Mouse (Mus musculus) skeletal muscle tissue, adult 2 months (tissue): Measurements from ENCODE around the gene Rapgef5.

ENCODE experiments used
- DNase-seq: peaks from one replicate; pipeline ENCODE4 v3.0.0-alpha.2; 2012; ENCODE audit warnings: low read depth, low spot score

Gene Rapgef5

DNA sequence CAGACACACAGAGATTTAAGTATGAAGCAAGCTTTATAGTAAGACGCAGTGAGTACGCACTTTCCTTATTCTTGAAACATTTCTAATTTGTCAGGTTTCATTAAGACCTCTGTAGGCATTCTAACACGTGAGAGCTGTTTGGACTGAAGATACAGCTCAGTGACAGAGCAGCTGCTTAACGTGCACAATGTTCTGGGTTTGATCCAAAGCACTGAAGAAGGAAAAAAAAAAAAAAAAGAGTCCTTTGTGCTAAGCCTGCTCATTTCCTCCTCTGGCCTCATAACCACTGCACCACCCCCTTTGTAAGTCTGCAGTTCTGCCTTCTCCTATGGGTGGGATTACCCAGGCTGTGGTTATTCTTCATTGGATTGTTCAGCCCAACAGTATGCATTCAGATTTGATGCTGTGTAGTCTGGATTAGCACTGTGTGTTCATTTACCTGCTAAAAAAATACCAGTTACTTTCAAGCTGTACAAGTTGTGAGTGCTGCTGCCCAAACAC, 103.3 kb downstream of the Rapgef5 start:
- no peak for DNase-seq

DNA sequence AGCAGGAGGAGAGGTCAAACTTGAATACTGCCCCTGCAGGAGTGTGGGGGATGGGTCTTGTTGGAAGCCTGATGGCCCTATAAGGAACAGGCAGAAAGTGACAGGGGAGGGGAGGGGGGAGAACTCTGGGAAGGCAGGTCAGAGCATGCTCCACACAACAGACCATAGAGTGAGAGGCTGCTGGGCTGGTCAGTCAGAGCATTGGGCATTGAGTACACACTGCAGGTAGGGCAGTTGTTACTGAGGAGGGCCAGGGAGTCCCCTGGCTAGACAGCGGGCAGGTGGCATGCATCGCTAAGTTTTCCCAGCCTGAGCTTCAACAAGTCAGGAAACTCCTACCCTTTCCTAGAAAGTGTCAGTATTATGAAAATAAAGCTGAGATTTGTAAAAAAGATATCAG, 106.7 kb downstream of the Rapgef5 start:
- no peak for DNase-seq

DNA sequence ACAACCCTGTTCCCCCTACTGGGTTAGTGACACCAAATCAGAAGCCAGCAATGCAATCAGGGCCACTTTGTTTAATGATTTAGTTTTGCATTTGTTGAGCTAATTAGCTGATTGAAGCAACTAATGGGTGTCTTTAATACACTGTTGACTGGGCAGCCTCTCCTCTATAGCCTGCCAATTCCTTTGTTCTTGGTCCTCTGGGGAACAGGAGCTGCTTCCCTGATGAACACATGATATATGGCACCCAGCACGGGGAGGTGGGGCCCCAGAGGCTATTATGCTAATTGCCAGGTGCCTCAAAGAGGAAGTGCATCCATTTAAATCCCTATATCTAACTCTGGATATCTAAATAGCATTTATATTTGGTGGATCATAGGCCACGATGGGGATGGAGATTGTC, 111.0 kb downstream of the Rapgef5 start:
- DNase-seq = no peak

DNA sequence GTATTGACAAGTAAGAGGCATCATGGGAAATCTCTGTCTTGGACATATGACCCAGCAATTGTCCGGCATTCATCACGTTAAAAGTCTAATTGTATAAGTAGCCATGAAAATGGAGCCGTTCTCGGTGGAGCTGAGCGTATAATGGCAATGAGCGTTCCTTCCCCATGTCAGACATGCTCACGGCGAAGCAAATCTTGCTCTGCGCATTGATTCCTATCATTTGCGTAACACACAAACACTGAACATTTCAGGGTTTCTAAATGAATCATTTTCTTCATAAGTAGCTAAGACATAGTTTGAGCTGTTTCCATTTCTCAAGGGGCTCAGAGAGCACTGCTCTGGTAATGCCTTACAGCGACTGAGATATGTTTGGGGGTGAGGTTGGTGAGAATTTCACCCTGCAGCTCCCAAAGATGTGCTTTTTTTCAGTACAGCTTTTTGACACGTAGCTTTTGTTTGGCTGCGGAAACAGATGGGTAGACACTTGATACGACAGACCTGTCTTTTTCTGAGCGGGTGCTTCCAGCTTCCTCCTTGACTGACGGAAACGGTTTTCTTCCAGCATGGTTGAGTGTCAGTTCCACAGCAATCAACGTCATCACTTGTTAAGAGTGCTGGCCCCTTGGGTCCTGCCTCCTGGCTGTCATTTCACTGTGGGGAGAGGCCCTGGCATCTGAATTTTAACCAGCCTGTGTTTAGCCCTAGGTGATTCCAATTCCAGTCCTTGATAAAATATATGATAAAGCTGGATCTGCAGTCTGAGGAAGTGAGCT, 112.2 kb downstream of the Rapgef5 start:
- no peak for DNase-seq

DNA sequence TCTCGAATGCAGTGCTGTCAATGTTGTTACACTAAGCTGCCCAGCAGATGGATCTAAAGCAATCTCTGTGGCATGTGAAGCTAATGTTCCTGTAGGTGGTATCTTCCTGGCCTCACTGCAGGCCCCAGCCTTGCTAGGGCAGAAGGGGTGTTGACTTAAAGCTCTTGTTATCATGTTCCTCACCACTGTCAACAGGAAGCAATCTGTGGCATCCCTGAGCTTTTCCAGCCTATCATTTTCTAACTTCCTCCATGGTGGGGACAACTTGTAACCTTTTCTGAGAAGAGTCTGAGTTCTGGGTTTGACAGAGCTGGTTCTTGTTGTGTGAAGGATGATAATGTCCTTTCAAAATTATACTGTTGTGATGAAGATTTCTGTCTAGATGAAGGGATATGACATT, 115.9 kb downstream of the Rapgef5 start:
- DNase-seq = no peak

DNA sequence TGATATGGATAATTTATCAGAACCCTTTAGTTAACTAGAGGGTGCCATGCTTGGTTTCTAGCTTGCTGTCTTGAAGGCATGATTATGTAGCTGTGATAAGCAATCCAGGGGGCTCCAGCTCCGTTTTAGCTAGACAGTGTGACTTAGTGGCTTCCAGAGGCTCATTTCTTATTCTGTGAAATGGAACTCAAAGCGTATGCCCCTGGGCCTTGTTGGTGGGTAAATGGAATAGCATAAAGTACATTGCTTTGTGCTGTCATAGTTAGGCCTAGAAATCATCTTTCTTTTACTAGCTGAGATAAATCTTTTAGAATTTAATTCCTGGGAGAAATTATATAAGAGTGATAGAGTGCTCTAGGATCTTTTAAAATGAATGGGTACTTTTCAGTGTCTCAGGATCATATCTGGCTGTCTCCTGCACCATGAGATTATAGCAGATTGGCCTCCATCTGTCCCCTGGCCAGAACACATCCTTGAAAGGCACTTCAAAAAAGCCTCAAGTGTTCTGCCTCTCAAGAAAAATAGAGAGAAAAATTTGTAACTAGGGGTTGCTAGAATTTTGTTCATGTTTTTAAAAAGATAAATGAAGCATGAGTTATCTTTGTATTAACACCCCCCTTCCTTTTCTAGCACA, 120.0 kb downstream of the Rapgef5 start:
- DNase-seq = no peak

DNA sequence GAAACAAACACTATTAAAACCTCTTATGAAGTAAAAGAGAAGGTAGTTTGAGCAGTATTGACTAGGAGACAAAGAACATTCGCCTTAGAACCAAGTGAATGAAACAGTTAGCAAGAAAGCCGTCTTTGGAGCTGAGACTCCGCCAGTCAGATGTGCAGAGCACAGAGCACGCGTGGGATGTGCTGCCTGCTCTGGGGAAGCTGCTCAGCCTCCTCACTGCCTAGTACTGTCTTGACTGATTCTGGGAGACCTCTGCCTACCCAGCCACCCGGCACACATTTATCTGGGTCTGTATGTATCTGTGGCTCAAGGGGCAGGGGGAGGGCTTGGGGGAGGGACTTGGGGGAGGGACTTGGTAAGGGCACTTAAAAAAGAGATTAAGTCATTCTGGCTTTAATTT, 120.7 kb downstream of the Rapgef5 start:
- no peak for DNase-seq

DNA sequence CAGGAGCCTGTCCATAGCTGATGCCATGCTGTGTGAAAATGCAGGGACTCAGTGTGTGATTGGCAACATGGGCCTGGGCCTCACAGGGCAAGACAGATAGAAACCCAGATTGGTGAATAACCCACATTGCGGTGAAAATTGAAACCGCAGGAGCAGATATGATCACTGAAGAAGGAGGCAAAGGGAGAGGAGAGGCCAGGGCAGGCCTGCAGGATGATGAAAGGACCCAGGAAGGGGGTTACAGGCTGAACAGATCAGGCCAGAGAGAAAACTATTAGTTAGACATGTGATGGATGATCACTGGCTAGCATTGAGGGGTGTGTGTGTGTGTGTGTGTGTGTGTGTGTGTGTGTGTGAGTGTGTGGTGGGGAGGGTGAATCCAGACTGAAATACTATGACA, 122.6 kb downstream of the Rapgef5 start:
- no peak for DNase-seq

DNA sequence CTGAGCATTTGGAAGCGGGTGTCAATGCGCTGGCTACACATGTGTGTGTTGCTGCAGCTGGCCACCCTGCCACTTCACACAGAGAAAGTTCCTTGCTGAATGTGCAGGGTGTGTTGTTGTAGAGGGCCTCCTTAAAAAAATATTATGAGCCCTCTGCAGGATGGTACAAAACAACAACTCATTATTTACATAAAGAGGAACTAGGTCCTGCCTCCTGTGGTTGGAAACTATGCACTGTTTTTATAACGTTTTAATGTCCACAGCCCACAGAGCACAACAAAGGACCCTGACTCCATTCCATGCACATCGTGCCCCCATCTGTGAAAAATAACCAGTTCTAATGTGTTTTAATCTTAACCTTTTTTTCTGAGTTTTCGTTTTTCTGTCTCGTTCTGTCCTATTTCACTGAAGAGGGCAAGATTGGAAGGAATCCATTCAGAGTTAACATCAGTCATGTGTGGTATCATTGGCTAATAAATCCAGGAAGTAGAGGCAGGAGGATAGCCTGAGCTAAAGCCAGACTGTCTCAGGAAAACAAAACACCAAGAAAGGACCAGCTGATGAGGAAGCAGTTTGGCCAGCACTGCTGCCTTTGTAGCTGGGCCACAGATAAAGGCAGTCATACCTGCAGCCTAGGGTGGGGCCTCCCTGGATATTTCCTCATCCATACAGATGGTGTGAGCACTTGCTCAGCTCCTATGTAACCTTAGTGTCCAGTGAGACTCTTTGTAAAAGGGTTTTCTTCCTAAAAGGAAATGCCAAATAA, 123.3 kb downstream of the Rapgef5 start:
- DNase-seq = no peak

DNA sequence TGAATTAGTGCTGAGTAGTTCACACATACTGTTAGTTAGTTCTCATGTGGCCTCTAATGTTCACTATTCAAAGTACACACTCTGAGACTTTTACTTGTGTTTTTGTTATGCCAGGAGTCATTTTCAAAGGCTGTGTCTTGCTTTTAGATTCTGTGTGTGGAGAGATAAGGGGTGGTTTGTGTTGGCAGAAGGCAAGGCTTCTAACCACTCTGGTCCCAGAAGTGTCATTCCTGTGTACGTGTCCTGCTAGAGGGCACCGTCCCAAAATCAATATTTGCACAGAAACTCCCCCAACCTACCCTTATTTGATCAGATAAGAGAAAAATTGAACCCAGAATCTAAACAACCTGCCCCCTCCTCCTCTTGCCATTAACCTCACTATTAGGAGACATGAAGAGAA, 126.2 kb downstream of the Rapgef5 start:
- no peak for DNase-seq

DNA sequence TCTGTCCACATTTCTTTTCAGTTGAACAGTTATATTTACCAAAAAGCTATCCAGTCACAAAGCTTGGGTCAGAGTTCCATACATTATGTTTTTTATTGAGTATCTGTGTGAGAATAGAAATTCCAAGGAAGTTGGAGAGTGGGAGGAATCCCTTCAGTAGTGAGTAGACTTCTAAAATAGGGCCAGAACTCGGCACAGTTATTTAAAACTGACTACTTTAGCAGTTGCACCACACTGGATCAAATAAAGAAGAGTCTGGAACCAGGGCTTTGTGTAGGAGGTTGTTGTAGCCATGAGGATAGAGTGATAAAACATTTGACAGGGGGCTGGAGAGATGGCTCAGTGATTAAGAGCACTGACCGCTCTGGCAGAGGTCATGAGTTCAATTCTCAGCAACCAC, 129.5 kb downstream of the Rapgef5 start:
- DNase-seq = no peak

DNA sequence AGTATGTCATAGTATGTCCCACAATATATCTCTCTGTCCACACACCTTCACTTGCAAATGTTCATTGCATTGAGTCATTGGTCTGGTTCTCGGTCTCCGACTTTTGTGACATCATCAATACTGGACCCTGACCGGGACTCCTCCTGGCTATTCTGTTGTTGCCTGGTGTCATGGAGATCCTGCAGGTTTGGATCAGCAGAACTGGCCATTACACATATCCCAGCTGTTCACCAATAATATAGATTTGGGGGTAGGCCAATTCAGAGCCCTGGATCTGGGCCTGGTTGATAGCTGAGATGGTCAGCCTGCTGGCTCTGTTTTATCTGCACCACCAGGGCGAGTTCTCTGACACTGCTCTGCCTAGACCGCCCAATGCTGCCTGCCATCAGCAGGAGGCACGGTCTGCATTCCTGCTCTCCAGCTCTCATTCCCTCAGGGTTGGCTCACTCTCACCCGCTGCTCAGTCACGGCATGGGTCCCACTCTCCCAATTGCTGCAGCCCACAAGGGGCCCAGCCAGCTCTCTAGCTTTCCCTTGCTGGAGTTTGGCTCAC, 137.7 kb downstream of the Rapgef5 start:
- no peak for DNase-seq

DNA sequence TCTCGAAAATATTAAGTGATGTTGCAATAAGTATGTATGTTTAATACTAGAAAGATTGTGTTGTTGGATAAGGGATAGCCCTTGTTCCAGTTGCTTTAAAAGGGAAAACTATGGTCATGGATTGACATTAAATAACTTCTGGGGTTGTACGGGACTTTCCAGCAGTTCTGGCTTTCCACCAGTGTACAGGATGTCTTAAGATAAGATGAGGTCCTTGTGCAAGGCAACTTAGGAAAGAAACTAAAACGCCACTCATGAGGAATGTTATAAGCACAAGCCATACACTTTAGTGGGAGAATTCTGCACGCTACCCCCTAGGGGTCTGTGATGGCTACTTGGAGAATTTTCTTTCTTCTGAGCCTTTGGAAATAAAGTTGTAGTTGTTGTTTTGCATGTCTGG, 140.7 kb downstream of the Rapgef5 start:
- DNase-seq = no peak

DNA sequence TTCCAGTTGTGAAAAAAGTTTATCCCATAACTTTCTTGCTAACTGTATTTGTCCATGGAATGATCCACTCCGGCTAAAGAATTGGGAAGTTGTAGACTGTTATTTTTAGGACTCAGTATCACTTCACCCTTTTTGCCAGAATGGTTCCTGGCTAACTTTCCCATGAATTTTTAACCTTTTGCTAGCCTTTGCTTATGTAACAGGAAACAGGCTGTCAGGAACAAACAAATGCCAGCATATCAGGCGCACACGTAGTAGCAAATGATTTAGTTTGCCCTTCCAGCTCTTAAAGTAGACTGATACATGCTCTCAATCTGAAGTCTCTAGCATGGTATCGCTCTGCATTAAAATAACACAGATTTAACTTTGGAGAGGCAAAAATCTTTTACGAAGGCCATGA, 141.5 kb downstream of the Rapgef5 start:
- no peak for DNase-seq

DNA sequence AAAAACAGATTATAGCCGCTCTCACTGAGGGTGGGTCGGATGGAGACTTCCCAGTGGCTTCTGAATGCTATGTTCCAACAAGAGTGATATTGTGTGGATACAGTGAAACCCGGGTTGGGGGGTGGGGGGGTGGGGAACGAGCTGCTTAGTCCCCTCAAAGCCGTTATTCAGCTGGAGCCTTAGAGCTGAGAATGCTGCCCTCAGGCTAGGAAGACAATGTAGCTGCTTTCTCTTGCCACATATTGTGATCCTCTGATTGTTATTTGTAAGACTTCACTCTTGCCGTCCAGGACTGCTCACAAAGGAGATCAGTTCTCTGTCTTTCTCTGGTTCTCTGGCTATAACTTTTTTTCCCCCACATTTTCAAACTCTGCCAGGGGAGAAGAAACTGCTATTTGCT, 142.5 kb downstream of the Rapgef5 start:
- no peak for DNase-seq

DNA sequence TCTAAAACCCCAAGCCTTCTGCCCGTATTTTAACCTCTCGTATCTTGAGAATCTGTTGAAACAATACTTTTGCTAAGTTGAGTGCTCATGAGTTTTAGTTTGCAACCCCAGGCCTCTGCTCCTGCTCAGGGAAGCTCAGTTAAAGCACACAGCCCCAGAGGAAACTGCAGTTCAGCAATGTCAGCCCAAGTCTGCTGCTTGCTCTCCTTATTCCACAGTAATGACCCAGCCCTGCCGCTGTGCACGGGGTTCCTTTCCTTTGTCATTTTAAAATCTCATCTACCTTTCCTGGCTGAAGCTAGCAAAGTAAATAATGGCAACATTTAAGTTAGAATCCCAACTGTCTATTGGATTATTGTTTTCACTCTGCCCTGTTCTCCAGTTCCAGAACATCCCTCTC, 144.1 kb downstream of the Rapgef5 start:
- DNase-seq = no peak

DNA sequence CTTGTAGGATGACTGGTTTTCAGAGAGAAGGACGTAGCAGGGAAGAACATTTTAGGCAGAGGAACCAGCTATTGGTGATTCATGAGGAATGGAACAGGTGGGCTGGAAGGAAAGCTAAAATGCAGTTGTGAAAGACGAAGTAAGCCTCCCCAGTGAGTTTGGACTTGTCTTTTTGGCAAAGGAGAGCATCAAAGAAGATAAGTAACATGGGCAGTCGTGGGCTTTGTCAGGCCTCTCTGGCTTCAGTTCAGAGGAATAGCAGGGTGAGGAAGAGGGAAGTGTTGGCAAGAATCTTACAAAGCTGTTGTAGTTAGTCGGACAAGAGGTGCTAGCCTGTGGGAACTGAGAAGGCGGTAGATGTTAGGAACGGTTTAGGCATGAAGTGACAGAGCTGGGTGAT, 145.6 kb downstream of the Rapgef5 start:
- no peak for DNase-seq

DNA sequence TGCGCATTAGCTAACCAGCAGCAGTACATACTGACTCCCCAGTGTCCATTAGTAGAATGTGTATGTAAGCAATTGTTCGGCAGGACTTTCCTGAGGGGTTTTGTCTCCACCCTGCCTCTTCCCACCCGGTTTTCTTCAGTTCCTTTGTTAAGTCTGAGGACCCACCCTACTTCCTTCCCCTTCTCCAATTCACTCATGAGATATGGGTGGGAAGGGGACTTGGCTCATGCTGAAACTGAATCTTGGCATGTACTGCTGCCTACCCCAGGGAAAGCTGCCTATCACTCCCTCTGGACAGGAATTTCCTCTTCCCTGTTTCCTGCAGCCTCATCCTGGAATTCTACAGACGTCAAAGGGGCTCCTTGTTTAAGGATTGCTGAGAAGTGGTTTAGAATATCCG, 147.4 kb downstream of the Rapgef5 start:
- DNase-seq = peak; percentile 44

DNA sequence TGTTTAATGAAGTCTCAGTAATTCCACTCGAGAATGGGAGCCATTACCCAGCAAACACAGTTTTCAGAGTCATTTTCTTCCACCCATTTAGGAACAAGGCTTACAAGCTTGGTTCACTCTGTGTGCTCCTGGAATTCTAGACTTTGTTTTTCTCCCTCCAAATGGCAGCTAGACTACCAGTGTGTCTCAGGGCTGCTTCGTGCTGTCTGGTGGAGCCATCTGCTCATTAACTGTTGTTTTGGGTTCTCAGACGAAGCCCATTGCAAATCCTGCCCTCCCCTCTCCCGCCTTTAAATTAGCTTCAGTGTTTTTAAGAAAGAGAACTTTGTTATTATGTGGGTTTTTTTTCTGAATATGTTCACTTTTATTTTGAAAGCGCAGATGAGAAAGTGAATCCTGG, 148.4 kb downstream of the Rapgef5 start:
- no peak for DNase-seq

DNA sequence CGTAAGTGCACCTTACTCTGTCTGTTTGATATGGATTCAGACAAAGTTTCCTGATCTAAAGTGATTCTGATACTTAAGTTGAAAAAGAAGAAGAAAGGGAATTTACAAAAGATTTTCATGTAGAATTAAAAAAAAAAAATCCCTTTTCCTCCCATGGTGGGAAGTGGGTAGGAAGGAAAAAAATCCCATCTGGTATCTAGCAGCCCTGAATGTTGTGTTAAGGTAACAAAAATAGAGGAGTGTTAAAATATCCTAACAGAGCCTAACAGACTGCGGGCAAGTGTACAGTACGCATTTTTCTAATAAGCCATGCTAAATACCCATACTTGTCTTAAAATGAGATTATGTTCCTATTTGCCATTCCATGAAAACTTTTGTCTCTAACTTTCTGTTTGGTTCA, 150.1 kb downstream of the Rapgef5 start:
- no peak for DNase-seq

DNA sequence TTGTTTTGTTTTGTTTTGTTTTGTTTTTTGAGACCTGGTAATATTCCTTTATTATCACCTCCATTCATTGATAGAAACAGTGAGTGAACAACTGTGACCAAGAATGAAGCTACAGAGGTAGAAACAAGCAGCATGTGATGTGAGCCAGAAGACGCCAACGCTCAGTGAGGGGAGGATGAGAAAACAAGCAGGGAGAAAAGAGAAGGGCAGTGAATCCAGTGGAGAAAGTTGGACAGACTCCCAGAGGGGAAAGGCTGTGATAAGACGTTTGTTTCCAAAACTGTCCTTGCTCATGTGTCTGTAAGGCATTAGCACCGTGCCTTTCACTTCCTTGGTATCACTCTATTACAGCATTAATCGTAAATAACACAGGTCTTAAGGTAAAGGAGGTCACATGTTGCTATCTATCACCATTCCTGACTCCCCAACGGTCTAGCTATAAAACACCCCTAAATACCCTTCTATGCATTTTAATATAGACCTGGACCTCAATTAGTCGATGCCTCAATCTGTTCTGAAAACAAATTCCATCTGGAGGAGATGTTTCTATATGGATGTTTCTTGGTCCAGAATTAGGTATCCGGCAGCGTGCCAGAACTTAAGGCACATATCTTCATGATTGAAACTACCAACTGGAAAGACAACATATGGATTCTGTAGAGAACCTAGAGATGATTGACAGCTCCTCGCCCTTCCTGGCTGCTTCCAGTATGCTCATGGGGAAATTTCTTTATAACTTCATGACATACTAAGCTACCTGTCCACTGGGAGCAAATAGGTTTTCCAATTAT, 153.5 kb downstream of the Rapgef5 start:
- DNase-seq = no peak

DNA sequence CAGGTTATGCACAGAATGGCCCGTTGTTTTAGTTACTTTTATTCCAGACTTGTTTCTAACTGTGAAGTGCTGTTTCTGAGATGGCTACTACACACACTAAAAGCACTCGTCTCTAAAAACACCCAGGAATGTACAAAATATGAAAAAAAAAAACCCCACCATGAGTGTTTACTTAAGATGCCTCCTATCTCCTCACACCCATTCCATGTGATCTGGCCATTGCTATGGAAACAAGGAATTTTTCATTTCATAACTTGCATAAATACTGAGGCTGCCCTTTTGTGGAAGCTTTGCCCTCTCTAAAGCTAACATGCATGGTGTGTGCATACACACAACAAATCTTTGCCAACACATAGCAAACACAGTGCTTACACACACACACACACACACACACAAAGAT, 156.9 kb downstream of the Rapgef5 start:
- DNase-seq = no peak
